Mouse (Mus musculus) hindbrain, embryonic 14.5 days (tissue): Measurements from ENCODE around the gene Cyp2f2. TPM values are rescaled to one million over a fixed set of nuclear protein-coding genes. Genes with fewer than 3 reads are reported as not detected.
A peak's percentile ranks its signal among the peaks of the same experiment; 100 is the strongest.

Experiments
- ATAC-seq: fragments of 200-750 bp; cut with Nextera tagmentation; 2 replicates; pipeline ENCODE4 v1.8.0; 2017; ENCODE audit warnings: moderate number of reproducible peaks, mild to moderate bottlenecking, moderate TSS enrichment, moderate library complexity; ENCODE audit not compliant: low FRiP score
- DNase-seq: peaks from one replicate; pipeline ENCODE4 v3.0.0-alpha.2; 2015; ENCODE audit warnings: low spot score
- H3K27ac ChIP-seq: fragments of 300-500 bp; sonication (generic); 2 replicates; pipeline ENCODE4 v1.5.1; 2014; ENCODE audit warnings: mild to moderate bottlenecking, moderate library complexity
- H3K27me3 ChIP-seq: fragments of 300-500 bp; sonication (generic); 2 replicates; pipeline ENCODE4 v1.6.1; 2014; ENCODE audit warnings: mild to moderate bottlenecking, low read length, mixed read lengths; ENCODE audit not compliant: control insufficient read depth, insufficient read depth
- H3K36me3 ChIP-seq: fragments of 300-500 bp; sonication (generic); replicated peaks from 2 replicates; pipeline ENCODE4 v1.6.1; 2014; ENCODE audit not compliant: control insufficient read depth, insufficient read depth
- H3K4me1 ChIP-seq: fragments of 300-500 bp; sonication (generic); replicated peaks from 2 replicates; pipeline ENCODE4 v1.6.1; 2014; ENCODE audit warnings: antibody characterized with exemption, low read length, mixed read lengths; ENCODE audit not compliant: control insufficient read depth, insufficient read depth
- H3K4me2 ChIP-seq: fragments of 300-500 bp; sonication (generic); replicated peaks from 2 replicates; pipeline ENCODE4 v1.6.1; 2014; ENCODE audit warnings: mild to moderate bottlenecking, moderate library complexity
- H3K4me3 ChIP-seq: fragments of 300-500 bp; sonication (generic); replicated peaks from 2 replicates; pipeline ENCODE4 v1.5.1; 2014; ENCODE audit warnings: mild to moderate bottlenecking, low read length
- H3K9ac ChIP-seq: fragments of 300-500 bp; sonication (generic); 2 replicates; pipeline ENCODE4 v1.6.1; 2014
- H3K9me3 ChIP-seq: fragments of 300-500 bp; sonication (generic); 2 replicates; pipeline ENCODE4 v1.6.1; 2016; ENCODE audit warnings: low read length; ENCODE audit not compliant: control insufficient read depth
- WGBS: fragments of 180-500 bp; shearing (Covaris S2); extraction: QIAGEN DNeasy Blood & Tissue Kit; methylation state at CpG from one replicate; pipeline ENCODE4 v1.1.7; 2014; 5-methylcytosine and 5-hydroxymethylcytosine counted together
- microRNA-seq: library from miRNA; unstranded; fragments of <30 nt; microRNA quantifications from one replicate; pipeline ENCODE4, GENCODE M21; 2016
- polyA plus RNA-seq: library from polyadenylated mRNA; unstranded; fragments of >200 nt; fragmentation: Nextera tagmentation; extraction: Ambion mirVana; gene quantifications from 2 replicates; pipeline ENCODE4 v1.2.1, GENCODE M21; 2014

Gene Cyp2f2
- polyA plus RNA-seq, 1 experiment from 2014 or later = not detected

DNA sequence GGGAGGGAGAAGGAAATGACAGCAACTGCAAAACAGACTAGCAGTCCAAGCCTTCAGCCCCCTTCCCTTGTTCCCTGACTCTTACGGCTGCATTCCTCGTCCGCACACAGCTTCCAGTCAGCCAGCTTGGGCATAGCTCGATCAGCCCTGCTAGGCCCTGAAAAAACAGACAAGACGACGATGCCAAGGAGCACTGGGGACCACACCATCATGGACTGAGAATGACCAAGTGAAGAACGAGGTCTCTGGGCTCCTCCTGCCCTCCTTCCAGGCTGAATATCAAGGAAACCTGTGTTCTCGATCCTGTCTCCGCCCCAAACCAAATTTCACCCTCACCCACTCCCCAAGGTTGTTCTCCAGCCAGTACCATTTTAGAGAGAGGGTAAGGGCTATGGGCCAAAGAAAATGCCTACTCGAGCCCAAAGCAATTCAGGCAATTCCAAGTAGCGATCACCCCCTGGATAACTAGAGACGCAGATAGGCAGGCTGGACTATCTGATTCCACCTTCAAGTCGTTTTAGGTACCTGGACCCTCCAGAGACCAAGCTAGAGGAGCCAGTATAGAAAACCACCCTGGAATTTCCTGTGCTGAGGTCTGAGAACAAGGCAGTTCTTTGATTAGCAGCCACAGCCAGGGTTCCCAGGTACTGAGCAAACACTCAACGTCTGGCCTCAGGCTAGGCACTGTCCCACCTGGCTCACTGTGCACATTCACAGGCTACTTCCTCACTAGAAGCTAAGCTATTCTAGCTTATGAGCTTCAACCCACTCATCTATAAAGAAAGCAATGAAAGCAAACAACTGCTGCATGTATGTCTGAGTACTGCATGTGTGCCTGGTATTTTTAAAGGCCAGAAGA lies 61.4 kb downstream of the Cyp2f2 start, which contains the start of the genes Gm21983 and Mia:
Gene Gm21983 (minus strand): TSS at position 250 of the 859 bp plus-strand sequence.
Gene Mia (minus strand): TSS at position 321 of the 859 bp plus-strand sequence.
- no peaks in the 10 kb centered on the region for H3K9me3 ChIP-seq
- no peak for ATAC-seq
- WGBS = 65% methylated on average over 14 of the region's 14 CpGs
- H3K4me2 ChIP-seq = peak within 1 kb of the TSS; percentile 49
- H3K36me3 ChIP-seq = peaks cover 33% of the 10 kb centered on the region
- DNase-seq = no peak
- H3K27me3 ChIP-seq = no peaks in the 10 kb centered on the region
- peak within 1 kb of the TSS; percentile 81 for H3K27ac ChIP-seq
- H3K9ac ChIP-seq = 0 out of 2 replicates have a peak within 1 kb of the TSS, but pooled peaks have one; percentile 16
- H3K4me1 ChIP-seq = peaks cover 13% of the 10 kb centered on the region
- H3K4me3 ChIP-seq = 0 out of 2 replicates have a peak within 1 kb of the TSS, but pooled peaks have one; percentile 2

GRCm38 (mm10) chr7:27182498-27182897 lies 62.8 kb downstream of the Cyp2f2 start:
- no peak overlapping the region for H3K4me2 ChIP-seq
- H3K27me3 ChIP-seq = no peaks in the 10 kb centered on the region
- no peaks in the 10 kb centered on the region for H3K9me3 ChIP-seq
- no peak overlapping the region for H3K4me3 ChIP-seq
- no peak overlapping the region for H3K27ac ChIP-seq
- DNase-seq (no peak), ATAC-seq (no peak)
- no peak overlapping the region for H3K9ac ChIP-seq
- peaks cover 47% of the 10 kb centered on the region for H3K36me3 ChIP-seq
- H3K4me1 ChIP-seq = peaks cover 13% of the 10 kb centered on the region
- 65% methylated on average over 1 of the region's 1 CpGs for WGBS

Small RNAs within 50 kb of the gene (microRNA-seq; reads per million reads assigned to microRNA genes)
- 0.97 reads per million for gene Mir3101

Other genes starting within 250 kb of the Cyp2f2 start
- not detected in 2 replicates for gene Cyp2a22, start 180.5 kb upstream of the Cyp2f2 start, polyA plus RNA-seq
- gene Cyp2a12, start 90.8 kb upstream of the Cyp2f2 start, polyA plus RNA-seq = not detected in 2 replicates
- 0.17 and 0.19 TPM in 2 replicates for gene Cyp2t4, start 33.8 kb downstream of the Cyp2f2 start, polyA plus RNA-seq
- 55.3 and 55.7 TPM in 2 replicates for gene Egln2, start 46.9 kb downstream of the Cyp2f2 start, polyA plus RNA-seq
- gene Rab4b, start 59.0 kb downstream of the Cyp2f2 start, polyA plus RNA-seq = 91.3 and 102 TPM in 2 replicates
- not detected in 2 replicates for gene Gm21983, start 61.2 kb downstream of the Cyp2f2 start, polyA plus RNA-seq
- 24.6 and 28.5 TPM in 2 replicates for gene Mia, start 61.2 kb downstream of the Cyp2f2 start, polyA plus RNA-seq
- 3.4 and 3.5 TPM in 2 replicates for gene BC024978, start 75.9 kb downstream of the Cyp2f2 start, polyA plus RNA-seq
- 192 and 195 TPM in 2 replicates for gene Snrpa, start 76.4 kb downstream of the Cyp2f2 start, polyA plus RNA-seq
- 6.5 and 8.7 TPM in 2 replicates for gene Itpkc, start 108.8 kb downstream of the Cyp2f2 start, polyA plus RNA-seq
- 17.4 and 17.8 TPM in 2 replicates for gene Coq8b, start 113.1 kb downstream of the Cyp2f2 start, polyA plus RNA-seq
- 36.2 and 39.2 TPM in 2 replicates for gene Numbl, start 138.5 kb downstream of the Cyp2f2 start, polyA plus RNA-seq
- 10.4 TPM in 2 replicates for gene Ltbp4, start 217.8 kb downstream of the Cyp2f2 start, polyA plus RNA-seq
- 30.6 and 34.6 TPM in 2 replicates for gene Shkbp1, start 236.1 kb downstream of the Cyp2f2 start, polyA plus RNA-seq
- not detected in 2 replicates for gene Gm20479, start 237.5 kb downstream of the Cyp2f2 start, polyA plus RNA-seq